Mouse (Mus musculus) spleen, adult 18-20 months (tissue): ENCODE measurements around the gene Esx1.

Experiments used
- DNase-seq, 2 experiments: peaks; one replicate each; pipeline ENCODE4 v3.0.0; 2022; ENCODE audit warnings: mixed read lengths in 2 of 2

The Esx1 gene

GRCm38 (mm10) chrX:137121718-137122117 is at the start of gene Esx1:
Gene Esx1, minus strand, starts transcription at chrX:137122083.
- no peak for DNase-seq

DNA sequence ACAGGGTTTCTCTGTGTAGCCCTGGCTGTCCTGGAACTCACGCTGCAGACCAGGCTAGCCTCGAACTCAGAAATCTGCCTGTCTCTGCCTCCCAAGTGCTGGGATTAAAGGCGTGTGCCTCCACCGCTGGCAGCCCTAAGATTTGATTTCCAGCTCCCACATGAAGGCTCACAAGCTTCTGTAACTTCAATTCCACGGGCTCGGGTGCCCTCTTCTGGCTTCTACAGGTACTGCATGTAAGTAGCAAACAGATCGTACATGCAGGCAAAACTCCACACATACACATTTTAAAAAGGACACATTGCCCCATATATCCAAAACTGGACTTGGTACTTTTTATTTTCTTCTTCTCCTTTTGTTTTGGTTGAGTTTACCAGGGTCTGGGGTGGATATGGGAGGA is 48.1 kb upstream of the Esx1 start:
- DNase-seq: peak in 1 of 2 experiments; percentile 2

DNA sequence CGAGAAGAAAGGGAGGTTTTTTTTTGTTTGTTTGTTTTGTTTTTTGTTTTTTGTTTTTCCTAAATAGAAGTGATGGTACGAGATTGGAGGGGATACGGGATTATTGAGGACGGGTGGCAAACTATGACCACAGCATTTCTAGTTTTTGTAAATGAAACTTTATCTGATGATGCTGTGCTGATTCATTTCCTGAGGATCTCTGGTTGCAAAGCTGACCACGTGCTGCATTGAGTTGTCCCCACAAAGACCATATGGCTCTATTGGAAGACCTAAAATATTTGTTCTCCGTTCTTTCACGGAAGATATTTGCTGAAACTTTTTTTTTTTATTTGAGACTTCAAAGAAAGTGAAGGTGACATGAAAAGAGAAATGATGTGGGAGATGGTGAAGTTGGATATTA is 45.8 kb upstream of the Esx1 start:
- DNase-seq: no peak

DNA sequence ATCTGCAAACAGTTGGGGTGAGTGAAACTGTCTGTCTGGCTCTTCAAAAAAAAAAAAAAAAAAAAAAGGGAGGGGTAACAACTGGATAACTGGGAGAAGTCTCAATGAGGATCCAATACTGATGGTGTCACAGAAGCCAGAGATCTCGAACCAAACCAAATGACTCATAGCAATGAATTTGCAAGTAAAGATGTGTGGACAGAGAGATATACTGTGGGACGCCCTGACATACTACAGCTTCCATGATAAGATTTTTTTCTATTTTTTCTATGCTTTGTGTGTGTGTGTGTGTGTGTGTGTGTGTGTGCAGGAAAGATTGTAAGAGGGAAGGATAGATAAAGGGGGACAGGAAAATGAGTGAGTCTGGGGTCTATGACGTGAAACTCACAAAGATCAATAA is 43.7 kb upstream of the Esx1 start:
- no peak for DNase-seq

DNA sequence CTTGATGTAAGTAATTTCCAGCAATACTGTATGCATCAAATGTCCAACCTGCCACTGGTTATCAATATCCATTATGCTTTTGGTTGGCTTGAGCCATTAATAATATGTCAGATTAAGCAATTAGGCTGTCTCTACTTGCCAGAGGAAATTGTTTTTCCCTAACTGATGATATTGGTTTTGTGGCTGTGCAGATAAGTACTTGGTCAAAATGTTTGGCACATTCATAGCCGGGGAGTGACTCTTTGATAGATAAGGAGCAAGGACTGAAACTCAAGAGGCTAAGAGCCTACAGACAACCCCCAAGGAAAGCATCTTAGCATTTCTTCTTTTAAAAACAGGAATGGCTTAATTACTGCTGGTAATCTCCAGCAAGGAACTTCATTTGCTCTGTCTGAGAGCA is 40.8 kb upstream of the Esx1 start:
- no peak for DNase-seq

GRCm38 (mm10) chrX:137160971-137161370 is 39.1 kb upstream of the Esx1 start:
- no peak for DNase-seq

DNA sequence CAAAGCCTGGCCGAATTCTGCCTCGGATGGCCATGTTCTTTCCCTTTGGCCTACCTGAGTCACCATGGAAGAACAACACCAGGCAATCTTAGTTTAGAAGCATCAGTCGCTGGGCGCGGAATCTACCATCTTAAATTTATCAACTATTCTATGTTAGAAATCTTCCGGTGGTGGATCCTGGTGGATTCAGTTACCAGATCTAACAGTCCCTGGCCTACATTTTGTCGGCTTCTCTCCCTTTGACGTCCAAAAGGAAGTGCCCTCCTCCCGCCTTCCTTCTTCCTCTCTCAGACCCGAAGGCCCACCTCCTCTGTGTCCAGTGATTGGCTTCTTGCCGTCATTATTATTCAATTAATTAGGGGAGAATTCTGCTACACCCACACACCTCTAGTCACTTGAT is 27.2 kb upstream of the Esx1 start:
- no peak for DNase-seq

DNA sequence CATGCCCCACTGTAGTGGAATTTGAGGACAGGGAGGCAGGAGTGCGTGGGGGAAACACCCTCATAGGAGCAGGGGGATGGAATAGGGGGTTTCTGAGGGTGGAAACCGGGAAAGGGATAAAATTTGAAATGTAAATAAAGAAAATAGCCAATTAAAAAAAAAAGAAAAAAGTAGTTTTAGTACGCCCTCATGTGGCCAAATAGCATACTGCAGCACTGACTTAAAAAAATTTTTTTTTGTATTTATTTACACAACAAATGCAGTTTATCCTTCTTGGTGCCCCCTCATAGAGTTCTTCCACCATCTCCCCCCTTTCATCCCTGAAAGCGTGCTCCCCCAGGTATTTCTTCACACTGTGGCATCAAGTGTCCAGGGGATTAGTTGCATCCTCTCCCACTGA is 22.8 kb upstream of the Esx1 start:
- no peak for DNase-seq

DNA sequence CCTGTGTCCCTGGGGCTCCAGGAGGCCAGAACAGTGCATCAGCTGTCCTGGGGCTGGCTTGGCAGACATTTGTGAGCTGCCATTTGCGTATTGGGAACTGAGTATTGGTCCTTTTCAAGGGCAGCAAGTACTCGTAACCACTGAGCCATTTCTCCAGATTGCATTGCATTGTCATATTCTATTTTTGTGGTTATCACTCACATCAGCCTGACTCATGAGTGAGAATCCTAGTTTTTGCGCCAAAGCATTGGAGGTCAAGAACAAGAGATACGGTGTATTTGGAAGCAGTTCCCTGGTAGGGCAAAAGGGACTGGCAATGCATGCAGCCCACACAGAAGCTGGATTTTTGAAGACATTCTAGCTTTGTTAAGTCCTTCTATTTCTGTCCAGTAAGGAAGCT is 21.8 kb upstream of the Esx1 start:
- no peak for DNase-seq

GRCm38 (mm10) chrX:137142546-137142945 is 20.7 kb upstream of the Esx1 start:
- no peak for DNase-seq

- DNase-seq: peak in 1 of 2 experiments; percentile 18
Observed at GRCm38 (mm10) chrX:137141669-137142068, 19.8 kb upstream of the Esx1 start.

GRCm38 (mm10) chrX:137127542-137127941 is 5.7 kb upstream of the Esx1 start:
- no peak for DNase-seq

- DNase-seq: no peak
Observed at GRCm38 (mm10) chrX:137119675-137120423, 2.0 kb downstream of the Esx1 start.

DNA sequence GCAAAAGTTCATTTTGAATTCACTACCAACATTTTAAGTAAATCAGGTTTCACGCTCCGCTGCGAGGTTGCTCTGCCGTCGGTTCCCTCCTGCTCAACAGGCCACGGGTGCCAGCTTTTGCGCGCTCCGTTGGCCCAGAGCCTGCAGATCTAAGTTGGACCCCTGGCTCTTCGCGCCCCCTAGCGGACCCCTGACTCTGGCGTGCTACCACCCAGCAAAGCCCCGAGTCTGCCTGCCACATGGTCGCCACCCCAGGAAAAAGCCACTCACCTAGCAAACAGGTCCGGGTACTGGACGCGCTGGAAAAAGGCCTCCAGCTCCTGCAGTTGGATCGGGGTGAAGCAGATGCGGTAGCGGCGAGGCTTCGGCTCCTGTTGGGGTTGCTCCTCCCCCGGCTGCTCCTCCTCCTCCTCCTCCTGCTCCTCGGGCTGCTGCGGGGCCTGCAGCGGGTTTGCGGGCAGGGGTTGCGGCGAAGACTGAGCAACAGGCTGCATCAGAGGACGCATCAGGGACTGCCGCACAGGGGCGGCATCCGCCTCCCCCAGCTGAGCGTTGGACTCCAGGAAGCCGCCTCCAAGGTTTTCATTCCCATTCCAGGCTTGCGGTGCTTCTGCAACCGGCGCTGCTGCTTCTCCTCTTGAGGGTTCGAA is 3.7 kb downstream of the Esx1 start:
- DNase-seq: peak; percentile 19 to 28

GRCm38 (mm10) chrX:137106498-137106897 is 15.4 kb downstream of the Esx1 start:
- DNase-seq: no peak

GRCm38 (mm10) chrX:137104531-137104930 is 17.4 kb downstream of the Esx1 start:
- DNase-seq: no peak
